ENCODE assay signal across 9 mouse cellular contexts in genomic region chr2:151008006-151008405, GRCm38 (mm10). TPM values are rescaled to one million over a fixed set of nuclear protein-coding genes. Genes with fewer than 3 reads are reported as not detected.
DNase-seq lines count a peak whose midpoint lies in the region; ATAC-seq and TF ChIP-seq lines count a peak whose summit lies in the region.
"Had no signal": no experiment of that assay in that cellular context is flagged by ENCODE, and none has a peak within 500 bp of the region (broad histone marks: within the 10 kb centered on the region; RNA-seq: fewer than 3 reads in every experiment).

No protein-coding gene starts in this region.

- no peak for ATAC-seq in lung, embryonic 15.5 days (ENCODE audit: borderline replicate concordance, extremely low read depth, low FRiP score, low TSS enrichment)
- ATAC-seq in limb, embryonic 11.5 days (ENCODE audit: insufficient number of reproducible peaks, low FRiP score, low TSS enrichment, low read depth): no peak
- ATAC-seq in neural tube, embryonic 14.5 days (ENCODE audit: low read depth): no peak
- ATAC-seq in monocyte, adult 5-6 weeks (replicated peaks; ENCODE audit: insufficient number of reproducible peaks, low FRiP score, low TSS enrichment, poor library complexity, severe bottlenecking): no peak

- TF ChIP-seq POLR2A in embryonic fibroblast, embryonic 13.5 days (IDR thresholded peaks at IDR 0.05; ENCODE audit: low read depth, low read length): no peak

- H3K27ac ChIP-seq in lung, embryonic 15.5 days: no peak overlapping the region
- no peak overlapping the region for H3K27ac ChIP-seq in embryonic fibroblast, embryonic 13.5 days (ENCODE audit: insufficient read depth, low read length)
- H3K27ac ChIP-seq in limb, embryonic 11.5 days (replicated peaks; ENCODE audit: low read depth, low read length): no peak overlapping the region
- H3K27ac ChIP-seq in neural tube, embryonic 14.5 days (ENCODE audit: low read depth, low read length): no peak overlapping the region

- peak overlapping the region; percentile 79 for H3K4me3 ChIP-seq in lung, embryonic 15.5 days
- peak overlapping the region; percentile 75 for H3K4me3 ChIP-seq in embryonic fibroblast, embryonic 13.5 days (ENCODE audit: insufficient read depth, low read length)
- peak overlapping the region; percentile 52 for H3K4me3 ChIP-seq in limb, embryonic 11.5 days (ENCODE audit: low read depth, low read length)
- H3K4me3 ChIP-seq in neural tube, embryonic 14.5 days (ENCODE audit: low read depth, low read length): peak overlapping the region; percentile 70

- no peaks in the 10 kb centered on the region for H3K36me3 ChIP-seq in lung, embryonic 15.5 days
- H3K36me3 ChIP-seq in limb, embryonic 11.5 days (ENCODE audit: control insufficient read depth, insufficient read depth, low read length): no peaks in the 10 kb centered on the region
- H3K36me3 ChIP-seq in neural tube, embryonic 14.5 days (ENCODE audit: control insufficient read depth, insufficient read depth, low read length): no peaks in the 10 kb centered on the region

- H3K4me2 ChIP-seq in lung, embryonic 15.5 days: peak overlapping the region; percentile 98
- H3K4me2 ChIP-seq in limb, embryonic 11.5 days (ENCODE audit: low read depth, severe bottlenecking): peak overlapping the region; percentile 77
- H3K4me2 ChIP-seq in neural tube, embryonic 14.5 days (ENCODE audit: low read depth, low read length): peak overlapping the region; percentile 87

- no peaks in the 10 kb centered on the region for H3K27me3 ChIP-seq in lung, embryonic 15.5 days
- H3K27me3 ChIP-seq in limb, embryonic 11.5 days (ENCODE audit: control insufficient read depth, insufficient read depth, low read length): no peaks in the 10 kb centered on the region
- no peaks in the 10 kb centered on the region for H3K27me3 ChIP-seq in neural tube, embryonic 14.5 days (ENCODE audit: control insufficient read depth, insufficient read depth, low read length)

- H3K9me3 ChIP-seq in lung, embryonic 15.5 days: no peaks in the 10 kb centered on the region
- H3K9me3 ChIP-seq in limb, embryonic 11.5 days (ENCODE audit: control insufficient read depth, low read length): no peaks in the 10 kb centered on the region
- H3K9me3 ChIP-seq in neural tube, embryonic 14.5 days (ENCODE audit: control insufficient read depth, low read length): no peaks in the 10 kb centered on the region

- TF ChIP-seq CTCF in embryonic fibroblast, embryonic 13.5 days (IDR thresholded peaks at IDR 0.05; ENCODE audit: borderline replicate concordance, insufficient read depth, low read length): no peak

- 29% methylated on average over 6 of the region's 6 CpGs for WGBS in lung, embryonic 15.5 days
- WGBS in limb, embryonic 11.5 days: 39% methylated on average over 6 of the region's 6 CpGs
- WGBS in neural tube, embryonic 14.5 days: 40% methylated on average over 6 of the region's 6 CpGs

- H3K4me1 ChIP-seq in lung, embryonic 15.5 days: peaks cover 18% of the 10 kb centered on the region
- H3K4me1 ChIP-seq in embryonic fibroblast, embryonic 13.5 days (ENCODE audit: control insufficient read depth, insufficient read depth, low read length): peaks cover 14% of the 10 kb centered on the region
- H3K4me1 ChIP-seq in limb, embryonic 11.5 days (ENCODE audit: control insufficient read depth, insufficient read depth, low read length): no peaks in the 10 kb centered on the region
- peaks cover 8% of the 10 kb centered on the region; the same call in 1 of the 2 replicates for H3K4me1 ChIP-seq in neural tube, embryonic 14.5 days (ENCODE audit: control insufficient read depth, insufficient read depth, low read length)

- peak overlapping the region; percentile 82 for H3K9ac ChIP-seq in lung, embryonic 15.5 days
- H3K9ac ChIP-seq in limb, embryonic 11.5 days (ENCODE audit: low read length): peak overlapping the region; percentile 79
- no peak overlapping the region for H3K9ac ChIP-seq in neural tube, embryonic 14.5 days (replicated peaks; ENCODE audit: low read depth, low read length)

- DNase-seq in lung, postnatal 14 days: no peak
- DNase-seq in limb, embryonic 11.5 days (ENCODE audit: low spot score): peak; percentile 24
- DNase-seq in adrenal gland, postnatal 25 days: no peak
- DNase-seq in cerebellum, postnatal 4 days (ENCODE audit: low spot score in 2 of 2): no peak
- DNase-seq: thymus, postnatal 36 days had no signal

RNA-seq across cellular contexts. Expression of gene Ninl, which starts 31.2 kb away (rescaled TPM):
- 11.1 and 11.3 TPM in 2 replicates for polyA plus RNA-seq in lung, embryonic 15.5 days (2015; fragmentation: Nextera tagmentation; extraction: Ambion mirVana)
- 7.3 and 9.2 TPM in 2 replicates for polyA plus RNA-seq in embryonic fibroblast, embryonic 13.5 days (2011; ENCODE audit: insufficient read length, low read depth, missing spikeins)
- 11.5 and 13.6 TPM in 2 replicates for polyA plus RNA-seq in limb, embryonic 11.5 days (2014; fragmentation: Nextera tagmentation; extraction: Ambion mirVana)
- polyA plus RNA-seq in neural tube, embryonic 14.5 days (2014; fragmentation: Nextera tagmentation; extraction: Ambion mirVana): 4.7 and 5.0 TPM in 2 replicates
- total RNA-seq in monocyte, adult 5-6 weeks (2017): 0.39 TPM in 1 of 3 replicates, not detected in the others
- 30.3 and 34.7 TPM in 2 replicates for total RNA-seq in adrenal gland, postnatal 25 days (2021)

RNA-seq across cellular contexts. Expression of gene Nanp, which starts 31.2 kb away (rescaled TPM):
- 49.6 and 51.9 TPM in 2 replicates for polyA plus RNA-seq in lung, embryonic 15.5 days (2015; fragmentation: Nextera tagmentation; extraction: Ambion mirVana)
- 11.3 and 15.5 TPM in 2 replicates for polyA plus RNA-seq in embryonic fibroblast, embryonic 13.5 days (2011; ENCODE audit: insufficient read length, low read depth, missing spikeins)
- 50.1 and 53.5 TPM in 2 replicates for polyA plus RNA-seq in limb, embryonic 11.5 days (2014; fragmentation: Nextera tagmentation; extraction: Ambion mirVana)
- 31.7 and 35.5 TPM in 2 replicates for polyA plus RNA-seq in neural tube, embryonic 14.5 days (2014; fragmentation: Nextera tagmentation; extraction: Ambion mirVana)
- 8.2 to 14.5 TPM (median 12.2 TPM) in 3 replicates for total RNA-seq in monocyte, adult 5-6 weeks (2017)
- 14.8 and 16.3 TPM in 2 replicates for total RNA-seq in adrenal gland, postnatal 25 days (2021)
